Mouse (Mus musculus): Measurements from ENCODE around the gene Pacrg.

GRCm38 (mm10) chr17:10772207-10772606, 67.9 kb downstream of the Pacrg start:
- TF ChIP-seq CTCF (IDR thresholded peaks at IDR 0.05; ENCODE audit: low read depth, low read length) (no peak), POLR2A (IDR thresholded peaks at IDR 0.05; ENCODE audit: extremely low read depth, insufficient read depth, low read length) (no peak)

Data from liver, adult 2 months (tissue).